Mouse (Mus musculus): ENCODE results near the gene Ly6g6f. TPM values are rescaled to one million over a fixed set of nuclear protein-coding genes. Genes with fewer than 3 reads are reported as not detected.

The Ly6g6f gene
- polyA plus RNA-seq, 1 experiment from 2014 or later: 0.96 TPM

- peak within 1 kb of the TSS; percentile 21 for H3K4me3 ChIP-seq (ENCODE audit: low read depth, low read length)
- peak; percentile 65 for TF ChIP-seq CTCF (IDR thresholded peaks at IDR 0.05; ENCODE audit: low read depth)
- ATAC-seq (ENCODE audit: insufficient read depth): peak; percentile 75
- no peaks in the 10 kb centered on the region for H3K27me3 ChIP-seq (ENCODE audit: insufficient read depth, low read length)
- H3K36me3 ChIP-seq (ENCODE audit: insufficient read depth): no peaks in the 10 kb centered on the region
- WGBS: 10% methylated on average over 14 of the region's 14 CpGs
- peak within 1 kb of the TSS; percentile 69; the same call in 1 of the 2 replicates for H3K27ac ChIP-seq (ENCODE audit: low read depth)
- DNase-seq: peak; percentile 60
- no peaks in the 10 kb centered on the region for H3K9me3 ChIP-seq (ENCODE audit: low read depth, low read length)
- 0 out of 2 replicates have a peak, but pooled peaks cover 4% of the 10 kb centered on the region for H3K4me1 ChIP-seq (ENCODE audit: insufficient read depth)
- H3K9ac ChIP-seq: peak within 1 kb of the TSS; percentile 44
- H3K4me2 ChIP-seq: peak within 1 kb of the TSS; percentile 54
Measured at GRCm38 (mm10) chr17:35077786-35078233, 7.6 kb downstream of the Ly6g6f start, which contains the start of gene Ly6g6d. Gene Ly6g6d (minus strand): TSS chr17:35078065.

- H3K27ac ChIP-seq (ENCODE audit: low read depth): peak overlapping the region; percentile 69; the same call in 1 of the 2 replicates
- peak overlapping the region; percentile 44 for H3K9ac ChIP-seq
- 33% methylated on average over 2 of the region's 2 CpGs for WGBS
- DNase-seq (no peak), ATAC-seq (ENCODE audit: insufficient read depth) (no peak)
- no peaks in the 10 kb centered on the region for H3K9me3 ChIP-seq (ENCODE audit: low read depth, low read length)
- H3K4me3 ChIP-seq (ENCODE audit: low read depth, low read length): peak overlapping the region; percentile 21
- H3K4me2 ChIP-seq: peak overlapping the region; percentile 54
- no peaks in the 10 kb centered on the region for H3K27me3 ChIP-seq (ENCODE audit: insufficient read depth, low read length)
- H3K4me1 ChIP-seq (ENCODE audit: insufficient read depth): 0 out of 2 replicates have a peak, but pooled peaks cover 4% of the 10 kb centered on the region
- TF ChIP-seq CTCF (IDR thresholded peaks at IDR 0.05; ENCODE audit: low read depth): no peak
- H3K36me3 ChIP-seq (ENCODE audit: insufficient read depth): no peaks in the 10 kb centered on the region
Measured at GRCm38 (mm10) chr17:35077285-35077684, 8.1 kb downstream of the Ly6g6f start.

GRCm38 (mm10) chr17:35076507-35077176 is 8.8 kb downstream of the Ly6g6f start, which contains the start of gene Ly6g6e:
Gene Ly6g6e (plus strand): TSS chr17:35076902.
- 26% methylated on average over 10 of the region's 10 CpGs for WGBS
- Histone ChIP-seq H3K36me3 (ENCODE audit: insufficient read depth) (no peaks in the 10 kb centered on the region), H3K27me3 (ENCODE audit: insufficient read depth, low read length) (no peaks in the 10 kb centered on the region), H3K4me1 (ENCODE audit: insufficient read depth) (0 out of 2 replicates have a peak, but pooled peaks cover 4% of the 10 kb centered on the region), H3K4me3 (ENCODE audit: low read depth, low read length) (peak within 1 kb of the TSS; percentile 21), H3K4me2 (peak within 1 kb of the TSS; percentile 54), H3K9me3 (ENCODE audit: low read depth, low read length) (no peaks in the 10 kb centered on the region), H3K9ac (peak within 1 kb of the TSS; percentile 44), H3K27ac (ENCODE audit: low read depth) (peak within 1 kb of the TSS; percentile 69; the same call in 1 of the 2 replicates)
- TF ChIP-seq CTCF (IDR thresholded peaks at IDR 0.05; ENCODE audit: low read depth): no peak
- ATAC-seq (ENCODE audit: insufficient read depth) (no peak), DNase-seq (no peak)

- Histone ChIP-seq H3K4me2 (no peak overlapping the region), H3K27me3 (ENCODE audit: insufficient read depth, low read length) (no peaks in the 10 kb centered on the region), H3K9ac (no peak overlapping the region), H3K27ac (ENCODE audit: low read depth) (no peak overlapping the region), H3K36me3 (ENCODE audit: insufficient read depth) (no peaks in the 10 kb centered on the region), H3K9me3 (ENCODE audit: low read depth, low read length) (no peaks in the 10 kb centered on the region), H3K4me3 (ENCODE audit: low read depth, low read length) (no peak overlapping the region), H3K4me1 (ENCODE audit: insufficient read depth) (0 out of 2 replicates have a peak, but pooled peaks cover 4% of the 10 kb centered on the region)
- DNase-seq (no peak), ATAC-seq (ENCODE audit: insufficient read depth) (no peak)
- WGBS: 47% methylated on average over 17 of the region's 17 CpGs
- TF ChIP-seq CTCF (IDR thresholded peaks at IDR 0.05; ENCODE audit: low read depth): no peak
Measured at GRCm38 (mm10) chr17:35074097-35074496, 11.3 kb downstream of the Ly6g6f start.

DNA sequence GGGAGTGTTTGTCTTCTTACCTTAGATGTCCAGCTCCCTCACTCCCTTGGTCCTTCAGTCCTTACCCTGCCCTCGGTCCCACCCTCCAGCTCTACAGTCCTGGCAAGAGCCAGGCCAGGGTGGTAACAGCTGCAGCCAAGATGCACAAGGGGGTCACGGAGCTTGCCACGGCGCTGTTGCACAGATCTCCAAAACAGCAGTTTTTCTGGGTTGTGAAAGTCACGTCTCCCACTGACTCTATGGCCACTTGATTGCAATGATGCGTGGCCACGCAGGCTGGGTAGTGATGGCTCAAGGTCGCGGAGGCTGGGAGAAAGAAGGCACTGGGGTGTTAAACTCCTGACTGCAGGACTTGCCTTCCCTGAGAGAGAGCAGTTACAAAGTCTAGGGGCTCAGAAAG is 14.0 kb downstream of the Ly6g6f start:
- TF ChIP-seq CTCF (IDR thresholded peaks at IDR 0.05; ENCODE audit: low read depth): no peak
- H3K27me3 ChIP-seq (ENCODE audit: insufficient read depth, low read length): peaks cover 7% of the 10 kb centered on the region
- no peaks in the 10 kb centered on the region for H3K9me3 ChIP-seq (ENCODE audit: low read depth, low read length)
- peak overlapping the region; percentile 76 for H3K27ac ChIP-seq (ENCODE audit: low read depth)
- WGBS: 68% methylated on average over 9 of the region's 9 CpGs
- no peak overlapping the region for H3K9ac ChIP-seq
- ATAC-seq (ENCODE audit: insufficient read depth): no peak
- H3K4me2 ChIP-seq: no peak overlapping the region
- DNase-seq: no peak
- H3K4me3 ChIP-seq (ENCODE audit: low read depth, low read length): no peak overlapping the region
- no peaks in the 10 kb centered on the region for H3K4me1 ChIP-seq (ENCODE audit: insufficient read depth)
- no peaks in the 10 kb centered on the region for H3K36me3 ChIP-seq (ENCODE audit: insufficient read depth)

GRCm38 (mm10) chr17:35070556-35071229 is 14.7 kb downstream of the Ly6g6f start:
- no peak overlapping the region for H3K9ac ChIP-seq
- no peak overlapping the region for H3K4me2 ChIP-seq
- peak; percentile 56 for DNase-seq
- ATAC-seq (ENCODE audit: insufficient read depth): 0 out of 2 replicates have a peak, but pooled peaks have one; percentile 38
- H3K27me3 ChIP-seq (ENCODE audit: insufficient read depth, low read length): peaks cover 12% of the 10 kb centered on the region
- H3K4me1 ChIP-seq (ENCODE audit: insufficient read depth): no peaks in the 10 kb centered on the region
- H3K4me3 ChIP-seq (ENCODE audit: low read depth, low read length): no peak overlapping the region
- WGBS: 39% methylated on average over 6 of the region's 6 CpGs
- no peaks in the 10 kb centered on the region for H3K36me3 ChIP-seq (ENCODE audit: insufficient read depth)
- H3K9me3 ChIP-seq (ENCODE audit: low read depth, low read length): no peaks in the 10 kb centered on the region
- H3K27ac ChIP-seq (ENCODE audit: low read depth): peak overlapping the region; percentile 76
- peak; percentile 28; the same call in 1 of the 2 replicates for TF ChIP-seq CTCF (IDR thresholded peaks at IDR 0.05; ENCODE audit: low read depth)
